Mouse (Mus musculus): Measurements from ENCODE around the gene Krt14.

Krt14 gene

GRCm38 (mm10) chr11:100157908-100158477 lies 49.4 kb downstream of the Krt14 start:
- DNase-seq = no peak

DNA sequence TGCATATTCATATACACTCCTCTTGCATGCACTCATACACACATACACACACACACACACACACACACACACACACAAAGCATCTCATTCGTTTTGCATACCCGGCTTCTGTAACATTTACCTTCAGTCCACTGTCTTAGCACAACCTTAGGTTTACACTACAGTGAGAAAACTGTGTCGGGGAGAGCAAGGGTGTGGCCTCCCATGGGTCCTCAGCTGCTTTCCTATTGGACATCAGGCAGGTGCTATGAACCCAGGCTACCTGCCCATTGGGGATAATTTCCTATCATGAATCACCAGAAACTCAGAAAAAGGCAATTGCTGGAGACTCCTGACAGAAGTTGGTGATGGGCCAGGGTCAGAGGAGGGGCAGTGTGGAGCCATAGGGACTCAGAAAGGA lies 50.0 kb downstream of the Krt14 start:
- DNase-seq = no peak

- no peak for DNase-seq
Observed at GRCm38 (mm10) chr11:100155497-100156255, 51.7 kb downstream of the Krt14 start.

Data from cerebellum, adult 9-11 months (tissue).